Mouse (Mus musculus) heart, adult 10 weeks (tissue): Measurements from ENCODE around the gene Vmn1r7. TPM values are rescaled to one million over a fixed set of nuclear protein-coding genes. Genes with fewer than 3 reads are reported as not detected.

Experiments
- polyA plus RNA-seq: library from polyadenylated mRNA; stranded (reverse); fragments of 350-450 nt; fragmentation: Illumina TruSeq; extraction: RNeasy Lipid Tissue Mini Kit (QIAGEN cat#74804); gene quantifications from one replicate; pipeline ENCODE4 v1.2.3, GENCODE M21; 2014; ENCODE audit warnings: low read depth, low replicate concordance

The Vmn1r7 gene
- not detected for polyA plus RNA-seq

DNA sequence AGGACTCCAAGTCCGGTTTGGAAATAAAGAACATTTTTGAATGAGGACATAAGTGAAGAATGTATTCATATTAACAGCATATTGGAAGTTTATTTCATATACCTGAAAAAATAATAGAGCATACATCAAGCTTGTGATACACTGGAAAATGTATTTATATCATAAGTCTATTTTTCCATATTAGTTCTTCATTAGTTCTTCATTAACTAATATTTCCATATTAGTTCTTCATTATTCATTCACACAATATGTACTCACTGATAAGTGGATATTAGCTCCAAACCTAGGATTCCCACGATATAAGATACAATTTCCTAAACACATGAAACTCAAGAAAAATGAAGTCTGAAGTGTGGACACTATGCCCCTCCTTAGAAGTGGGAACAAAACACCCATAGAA, at the start of gene Vmn1r7:
Gene Vmn1r7 (minus strand): TSS at position 101 of the 400 bp plus-strand sequence.

DNA sequence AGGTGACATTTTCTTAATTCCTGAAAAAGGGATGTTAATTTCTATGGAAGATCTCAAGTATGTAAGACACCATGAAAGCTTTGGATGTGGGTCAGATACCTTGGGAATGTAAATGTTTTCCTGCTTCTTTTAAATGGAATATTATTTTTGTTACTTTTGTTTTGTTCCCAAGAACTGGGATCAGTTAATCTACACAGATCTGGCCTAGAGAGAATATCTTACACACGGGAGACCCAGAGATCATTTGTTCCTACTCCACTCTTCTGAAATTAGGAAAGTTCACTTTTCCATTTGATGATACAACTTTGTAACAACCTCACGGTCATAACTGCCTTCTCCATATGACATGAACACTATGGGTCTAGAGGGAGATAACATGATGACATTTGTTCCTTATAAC, 41.4 kb upstream of the Vmn1r7 start, which contains the start of gene Vmn1r9:
Gene Vmn1r9 (plus strand): TSS at position 301 of the 400 bp plus-strand sequence.

GRCm38 (mm10) chr6:57031984-57032383, 6.9 kb upstream of the Vmn1r7 start, which contains the start of gene Vmn1r8:
Vmn1r8 (plus strand) TSS chr6:57032284.

GRCm38 (mm10) chr6:56996943-56997342, 28.2 kb downstream of the Vmn1r7 start, which contains the start of gene Vmn1r6:
Vmn1r6 (plus strand) TSS chr6:56997243.

Other genes starting within 250 kb of the Vmn1r7 start
- gene Kbtbd2, start 227.5 kb downstream of the Vmn1r7 start, polyA plus RNA-seq = 18.6 TPM
- 99.7 TPM for gene Fkbp9, start 193.3 kb downstream of the Vmn1r7 start, polyA plus RNA-seq
- 79.6 TPM for gene Nt5c3, start 101.4 kb downstream of the Vmn1r7 start, polyA plus RNA-seq
- not detected for gene Vmn1r4, start 101.3 kb downstream of the Vmn1r7 start, polyA plus RNA-seq
- not detected for gene Vmn1r5, start 55.1 kb downstream of the Vmn1r7 start, polyA plus RNA-seq
- not detected for gene Vmn1r6, start 28.1 kb downstream of the Vmn1r7 start, polyA plus RNA-seq
- gene Vmn1r8, start 7.0 kb upstream of the Vmn1r7 start, polyA plus RNA-seq = not detected
- gene Vmn1r9, start 41.5 kb upstream of the Vmn1r7 start, polyA plus RNA-seq = not detected
- not detected for gene Vmn1r10, start 84.1 kb upstream of the Vmn1r7 start, polyA plus RNA-seq
- not detected for gene Vmn1r11, start 108.1 kb upstream of the Vmn1r7 start, polyA plus RNA-seq
- not detected for gene Vmn1r12, start 131.6 kb upstream of the Vmn1r7 start, polyA plus RNA-seq
- gene Vmn1r13, start 178.0 kb upstream of the Vmn1r7 start, polyA plus RNA-seq = not detected
- not detected for gene Vmn1r14, start 206.4 kb upstream of the Vmn1r7 start, polyA plus RNA-seq
- gene Vmn1r15, start 232.6 kb upstream of the Vmn1r7 start, polyA plus RNA-seq = not detected